Mouse (Mus musculus) lung, adult 2 months (tissue): ENCODE results near the gene Sidt1.

Experiments used
- CTCF ChIP-seq: fragments of 200-500 bp; IDR thresholded peaks from 2 replicates; pipeline ENCODE4 v1.5.1; 2011; ENCODE audit warnings: mild to moderate bottlenecking, low read length, control low read depth; ENCODE audit not compliant: insufficient read depth
- POLR2A ChIP-seq: fragments of 200-500 bp; IDR thresholded peaks from 2 replicates; pipeline ENCODE4 v1.6.1; 2011; ENCODE audit warnings: low read depth, mild to moderate bottlenecking, control low read depth, low read length, borderline replicate concordance; ENCODE audit errors: extremely low read depth

GRCm38 (mm10) chr16:44302126-44302892 lies 30.7 kb downstream of the Sidt1 start:
- TF ChIP-seq CTCF (no peak), POLR2A (no peak)
